Mouse (Mus musculus) heart, postnatal 10 days (tissue): ENCODE data around the gene Foxb2. TPM values are rescaled to one million over a fixed set of nuclear protein-coding genes. Genes with fewer than 3 reads are reported as not detected.

ENCODE experiments used
- DNase-seq, 2 experiments: peaks; one replicate each; pipeline ENCODE4 v3.0.0; 2021
- intact Hi-C: fragments of 180-260 bp; cut with DNase I; formaldehyde crosslinking; loops from one replicate; pipeline ENCODE4 v1.15.1; 2025
- total RNA-seq, 2 experiments: library from RNA; stranded (reverse); gene quantifications; 2 replicates each; pipeline ENCODE4 v1.2.3; 2021

The Foxb2 gene
- total RNA-seq, 2 experiments from 2014 or later: not detected

DNA sequence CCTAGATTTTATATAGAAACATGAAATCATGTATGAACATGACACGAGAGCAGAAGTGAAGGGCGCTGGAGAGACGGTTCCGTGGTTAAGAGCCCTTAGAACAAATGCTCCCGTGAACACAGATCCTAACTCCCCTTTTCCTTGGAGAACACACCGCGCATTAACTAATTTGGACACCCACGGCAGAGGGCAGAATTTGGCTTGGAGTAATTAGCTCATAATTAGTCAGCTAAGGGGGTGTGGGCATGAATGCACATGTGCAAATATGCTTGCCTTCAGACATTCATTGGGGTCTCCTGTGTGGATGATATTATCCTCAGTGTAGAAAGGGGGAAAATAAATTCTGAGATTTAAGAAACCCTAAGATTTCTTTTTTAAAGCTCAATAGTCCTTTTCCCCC is 32.6 kb downstream of the Foxb2 start:
- intact Hi-C loops: no loop called here
- no peak for DNase-seq

DNA sequence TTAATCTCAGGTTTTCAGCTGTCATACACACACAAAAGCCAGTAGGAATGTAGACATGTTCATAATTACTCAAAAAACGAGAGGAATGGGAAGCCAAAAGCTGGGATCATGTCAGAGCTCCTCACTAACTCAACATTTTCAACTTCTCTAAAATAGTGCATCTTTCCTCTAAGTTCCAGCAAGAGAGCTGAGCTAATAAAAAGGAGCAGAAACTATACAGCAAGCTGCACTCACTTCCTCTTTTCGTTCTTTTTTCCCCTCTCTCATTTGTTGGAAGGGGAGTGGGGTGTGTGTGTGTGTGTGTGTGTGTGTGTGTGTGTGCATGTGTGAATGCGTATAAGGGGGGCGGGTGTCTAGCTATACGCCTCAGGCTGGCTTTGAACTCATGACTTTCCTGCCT is 45.9 kb downstream of the Foxb2 start:
- intact Hi-C loops: no loop called here
- DNase-seq: no peak

DNA sequence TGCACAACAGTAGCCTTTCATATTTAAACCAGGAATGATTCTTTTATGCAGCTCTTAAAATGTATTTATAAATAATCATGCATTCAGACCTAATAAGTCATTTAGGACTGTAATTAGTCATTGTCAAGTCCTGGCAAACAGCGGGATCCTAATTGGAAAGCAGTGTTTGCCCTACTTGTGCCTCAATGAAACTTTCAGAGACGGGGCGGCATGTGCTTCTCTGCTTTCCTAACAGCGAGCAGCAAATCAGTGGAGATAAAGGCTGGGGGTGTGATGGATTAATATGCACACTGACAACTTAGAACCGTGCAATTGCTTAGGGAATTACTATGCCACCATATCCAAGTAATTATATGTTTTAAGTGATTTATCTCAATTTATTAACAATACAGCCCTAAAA is 48.4 kb downstream of the Foxb2 start:
- no peak for DNase-seq
- intact Hi-C loops: no loop called here

Other genes with a start within 250 kb of the Foxb2 start
- 10 to 100 TPM; 21.7 to 28.5 TPM for gene Vps13a, start 92.9 kb downstream of the Foxb2 start, total RNA-seq
- gene Prune2, start 82.3 kb upstream of the Foxb2 start, total RNA-seq: 10 to 100 TPM; 16.2 to 17.4 TPM